Mouse (Mus musculus) forebrain, embryonic 15.5 days (tissue): ENCODE results near the gene Irgm2. TPM values are rescaled to one million over a fixed set of nuclear protein-coding genes. Genes with fewer than 3 reads are reported as not detected.

Experiments
- polyA plus RNA-seq: library from polyadenylated mRNA; unstranded; fragments of >200 nt; fragmentation: Nextera tagmentation; extraction: Ambion mirVana; gene quantifications from 2 replicates; pipeline ENCODE4 v1.2.1, GENCODE M21; 2015

Irgm2 gene
- polyA plus RNA-seq, 1 experiment from 2014 or later = 0.55 TPM

Other genes starting within 250 kb of the Irgm2 start
- 18.5 and 18.7 TPM in 2 replicates for gene Larp1, start 190.6 kb upstream of the Irgm2 start, polyA plus RNA-seq
- not detected in 2 replicates for gene Gm12248, start 106.5 kb upstream of the Irgm2 start, polyA plus RNA-seq
- gene Cnot8, start 95.5 kb upstream of the Irgm2 start, polyA plus RNA-seq = 147 TPM in 2 replicates
- gene Gemin5, start 31.1 kb upstream of the Irgm2 start, polyA plus RNA-seq = 12.7 and 15.9 TPM in 2 replicates
- 106 and 107 TPM in 2 replicates for gene Mrpl22, start 28.0 kb upstream of the Irgm2 start, polyA plus RNA-seq
- 1.3 and 1.5 TPM in 2 replicates for gene Igtp, start 62 bp upstream of the Irgm2 start, polyA plus RNA-seq
- not detected in 2 replicates for gene 4930438A08Rik, start 75.2 kb downstream of the Irgm2 start, polyA plus RNA-seq
- 34.0 and 34.3 TPM in 2 replicates for gene Zfp692, start 107.5 kb downstream of the Irgm2 start, polyA plus RNA-seq
- gene Zfp672, start 130.7 kb downstream of the Irgm2 start, polyA plus RNA-seq = 39.0 and 40.6 TPM in 2 replicates
- gene Sh3bp5l, start 131.1 kb downstream of the Irgm2 start, polyA plus RNA-seq = 50.7 and 54.9 TPM in 2 replicates
- 0.15 TPM in 1 of 2 replicates, not detected in the other for gene Lypd8, start 179.4 kb downstream of the Irgm2 start, polyA plus RNA-seq
- not detected in 2 replicates for gene 1810065E05Rik, start 221.5 kb downstream of the Irgm2 start, polyA plus RNA-seq
- gene Gm12253, start 232.9 kb downstream of the Irgm2 start, polyA plus RNA-seq = not detected in 2 replicates